Mouse (Mus musculus): ENCODE results near the gene Esp6. TPM values are rescaled to one million over a fixed set of nuclear protein-coding genes. Genes with fewer than 3 reads are reported as not detected.
"Not testable (repeated sequence)": the region's sequence is repeated elsewhere in the genome, so short reads cannot be mapped to it uniquely, and the experiment has no call there.

The Esp6 gene
- not detected in 2 replicates for polyA plus RNA-seq (2015; fragmentation: Nextera tagmentation; extraction: Ambion mirVana)

GRCm38 (mm10) chr17:40561207-40561606 lies at the start of gene Esp6:
Gene Esp6 (plus strand): TSS chr17:40561507.
- Histone ChIP-seq H3K9ac (ENCODE audit: low read length) (no peak within 1 kb of the TSS), H3K27me3 (ENCODE audit: control insufficient read depth, insufficient read depth, low read length) (no peaks in the 10 kb centered on the region), H3K4me3 (ENCODE audit: low read length) (no peak within 1 kb of the TSS), H3K4me1 (ENCODE audit: control insufficient read depth, insufficient read depth, low read length) (no peaks in the 10 kb centered on the region), H3K27ac (ENCODE audit: low read length) (no peak within 1 kb of the TSS), H3K9me3 (replicated peaks; ENCODE audit: control insufficient read depth, low read length) (no peaks in the 10 kb centered on the region), H3K36me3 (ENCODE audit: control insufficient read depth, insufficient read depth) (no peaks in the 10 kb centered on the region), H3K4me2 (ENCODE audit: low read depth, low read length) (no peak within 1 kb of the TSS)
- ATAC-seq (replicated peaks; ENCODE audit: extremely low read depth, insufficient read depth, low FRiP score) = no peak
- WGBS = 75% methylated on average over 5 of the region's 5 CpGs

- ATAC-seq (replicated peaks; ENCODE audit: extremely low read depth, insufficient read depth, low FRiP score) = no peak
- Histone ChIP-seq H3K4me1 (ENCODE audit: control insufficient read depth, insufficient read depth, low read length) (no peaks in the 10 kb centered on the region), H3K4me3 (ENCODE audit: low read length) (no peak within 1 kb of the TSS), H3K9ac (ENCODE audit: low read length) (no peak within 1 kb of the TSS), H3K4me2 (ENCODE audit: low read depth, low read length) (no peak within 1 kb of the TSS), H3K36me3 (ENCODE audit: control insufficient read depth, insufficient read depth) (no peaks in the 10 kb centered on the region), H3K27me3 (ENCODE audit: control insufficient read depth, insufficient read depth, low read length) (no peaks in the 10 kb centered on the region), H3K9me3 (replicated peaks; ENCODE audit: control insufficient read depth, low read length) (no peaks in the 10 kb centered on the region; the same call in 1 of the 2 replicates), H3K27ac (ENCODE audit: low read length) (no peak within 1 kb of the TSS)
- WGBS = 63% methylated on average over 3 of the region's 3 CpGs
Observed at GRCm38 (mm10) chr17:40519818-40520217, 41.5 kb upstream of the Esp6 start, which contains the start of gene Esp8. Gene Esp8 (plus strand): TSS chr17:40520022.

- Histone ChIP-seq H3K36me3 (ENCODE audit: control insufficient read depth, insufficient read depth) (no peaks in the 10 kb centered on the region), H3K4me3 (ENCODE audit: low read length) (no peak overlapping the region), H3K27ac (ENCODE audit: low read length) (no peak overlapping the region), H3K9me3 (replicated peaks; ENCODE audit: control insufficient read depth, low read length) (no peaks in the 10 kb centered on the region), H3K27me3 (ENCODE audit: control insufficient read depth, insufficient read depth, low read length) (no peaks in the 10 kb centered on the region), H3K4me2 (ENCODE audit: low read depth, low read length) (no peak overlapping the region), H3K9ac (ENCODE audit: low read length) (no peak overlapping the region), H3K4me1 (ENCODE audit: control insufficient read depth, insufficient read depth, low read length) (no peaks in the 10 kb centered on the region)
- 55% methylated on average over 3 of the region's 3 CpGs for WGBS
- no peak for ATAC-seq (replicated peaks; ENCODE audit: extremely low read depth, insufficient read depth, low FRiP score)
Observed at GRCm38 (mm10) chr17:40529813-40530212, 31.5 kb upstream of the Esp6 start.

GRCm38 (mm10) chr17:40531147-40531546 lies 30.2 kb upstream of the Esp6 start:
- Histone ChIP-seq H3K27ac (ENCODE audit: low read length) (no peak overlapping the region), H3K4me1 (ENCODE audit: control insufficient read depth, insufficient read depth, low read length) (no peaks in the 10 kb centered on the region), H3K4me2 (ENCODE audit: low read depth, low read length) (no peak overlapping the region), H3K4me3 (ENCODE audit: low read length) (no peak overlapping the region), H3K9me3 (replicated peaks; ENCODE audit: control insufficient read depth, low read length) (no peaks in the 10 kb centered on the region), H3K27me3 (ENCODE audit: control insufficient read depth, insufficient read depth, low read length) (no peaks in the 10 kb centered on the region), H3K36me3 (ENCODE audit: control insufficient read depth, insufficient read depth) (no peaks in the 10 kb centered on the region), H3K9ac (ENCODE audit: low read length) (no peak overlapping the region)
- WGBS = 65% methylated on average over 1 of the region's 1 CpGs
- ATAC-seq (replicated peaks; ENCODE audit: extremely low read depth, insufficient read depth, low FRiP score) = no peak

GRCm38 (mm10) chr17:40547005-40547404 lies 14.3 kb upstream of the Esp6 start:
- not testable (repeated sequence) for H3K27ac ChIP-seq (ENCODE audit: low read length); H3K9me3 ChIP-seq (replicated peaks; ENCODE audit: control insufficient read depth, low read length); H3K9ac ChIP-seq (ENCODE audit: low read length); ATAC-seq (replicated peaks; ENCODE audit: extremely low read depth, insufficient read depth, low FRiP score); H3K4me3 ChIP-seq (ENCODE audit: low read length); H3K4me2 ChIP-seq (ENCODE audit: low read depth, low read length); H3K27me3 ChIP-seq (ENCODE audit: control insufficient read depth, insufficient read depth, low read length); H3K4me1 ChIP-seq (ENCODE audit: control insufficient read depth, insufficient read depth, low read length); H3K36me3 ChIP-seq (ENCODE audit: control insufficient read depth, insufficient read depth)
- WGBS = 44% methylated on average over 5 of the region's 5 CpGs

- no peaks in the 10 kb centered on the region for H3K36me3 ChIP-seq (ENCODE audit: control insufficient read depth, insufficient read depth)
- H3K4me1 ChIP-seq (ENCODE audit: control insufficient read depth, insufficient read depth, low read length) = no peaks in the 10 kb centered on the region
- H3K27me3 ChIP-seq (ENCODE audit: control insufficient read depth, insufficient read depth, low read length) = no peaks in the 10 kb centered on the region
- no peak overlapping the region for H3K27ac ChIP-seq (ENCODE audit: low read length)
- no peak overlapping the region for H3K9ac ChIP-seq (ENCODE audit: low read length)
- H3K4me3 ChIP-seq (ENCODE audit: low read length) = no peak overlapping the region
- H3K4me2 ChIP-seq (ENCODE audit: low read depth, low read length) = no peak overlapping the region
- ATAC-seq (replicated peaks; ENCODE audit: extremely low read depth, insufficient read depth, low FRiP score) = no peak
- WGBS = 63% methylated on average over 1 of the region's 1 CpGs
- H3K9me3 ChIP-seq (replicated peaks; ENCODE audit: control insufficient read depth, low read length) = no peaks in the 10 kb centered on the region
Observed at GRCm38 (mm10) chr17:40553470-40553869, 7.8 kb upstream of the Esp6 start.

- not testable (repeated sequence) for H3K9ac ChIP-seq (ENCODE audit: low read length); H3K4me2 ChIP-seq (ENCODE audit: low read depth, low read length); ATAC-seq (replicated peaks; ENCODE audit: extremely low read depth, insufficient read depth, low FRiP score); H3K4me3 ChIP-seq (ENCODE audit: low read length); H3K36me3 ChIP-seq (ENCODE audit: control insufficient read depth, insufficient read depth); H3K27me3 ChIP-seq (ENCODE audit: control insufficient read depth, insufficient read depth, low read length); H3K27ac ChIP-seq (ENCODE audit: low read length); H3K9me3 ChIP-seq (replicated peaks; ENCODE audit: control insufficient read depth, low read length); H3K4me1 ChIP-seq (ENCODE audit: control insufficient read depth, insufficient read depth, low read length)
- WGBS = 40% methylated on average over 6 of the region's 6 CpGs
Observed at GRCm38 (mm10) chr17:40583906-40584305, 22.6 kb downstream of the Esp6 start.

- H3K27ac ChIP-seq (ENCODE audit: low read length) = no peak overlapping the region
- H3K9ac ChIP-seq (ENCODE audit: low read length) = no peak overlapping the region
- H3K36me3 ChIP-seq (ENCODE audit: control insufficient read depth, insufficient read depth) = no peaks in the 10 kb centered on the region
- H3K9me3 ChIP-seq (replicated peaks; ENCODE audit: control insufficient read depth, low read length) = no peaks in the 10 kb centered on the region
- H3K4me3 ChIP-seq (ENCODE audit: low read length) = no peak overlapping the region
- H3K4me1 ChIP-seq (ENCODE audit: control insufficient read depth, insufficient read depth, low read length) = no peaks in the 10 kb centered on the region
- ATAC-seq (replicated peaks; ENCODE audit: extremely low read depth, insufficient read depth, low FRiP score) = no peak
- no peaks in the 10 kb centered on the region for H3K27me3 ChIP-seq (ENCODE audit: control insufficient read depth, insufficient read depth, low read length)
- no peak overlapping the region for H3K4me2 ChIP-seq (ENCODE audit: low read depth, low read length)
Observed at GRCm38 (mm10) chr17:40591297-40591696, 30.0 kb downstream of the Esp6 start.

- Histone ChIP-seq H3K4me1 (ENCODE audit: control insufficient read depth, insufficient read depth, low read length) (no peaks in the 10 kb centered on the region), H3K27me3 (ENCODE audit: control insufficient read depth, insufficient read depth, low read length) (no peaks in the 10 kb centered on the region), H3K4me3 (ENCODE audit: low read length) (no peak within 1 kb of the TSS), H3K36me3 (ENCODE audit: control insufficient read depth, insufficient read depth) (no peaks in the 10 kb centered on the region), H3K9ac (ENCODE audit: low read length) (no peak within 1 kb of the TSS), H3K9me3 (replicated peaks; ENCODE audit: control insufficient read depth, low read length) (no peaks in the 10 kb centered on the region), H3K27ac (ENCODE audit: low read length) (no peak within 1 kb of the TSS), H3K4me2 (ENCODE audit: low read depth, low read length) (no peak within 1 kb of the TSS)
- ATAC-seq (replicated peaks; ENCODE audit: extremely low read depth, insufficient read depth, low FRiP score) = no peak
Observed at GRCm38 (mm10) chr17:40598294-40598693, 37.0 kb downstream of the Esp6 start, which contains the start of gene Esp4. Gene Esp4 (plus strand): TSS chr17:40598594.
